Mouse (Mus musculus) neural tube, embryonic 11.5 days (tissue): Measurements from ENCODE around the gene Tomm22. TPM values are rescaled to one million over a fixed set of nuclear protein-coding genes. Genes with fewer than 3 reads are reported as not detected.

Source experiments
- ATAC-seq: fragments of 200-750 bp; cut with Nextera tagmentation; 2 replicates; pipeline ENCODE4 v1.8.0; 2017; ENCODE audit warnings: moderate number of reproducible peaks, mild to moderate bottlenecking, moderate TSS enrichment, moderate library complexity; ENCODE audit not compliant: insufficient read depth, low FRiP score, low TSS enrichment
- DNase-seq: peaks from one replicate; pipeline ENCODE4 v3.0.0-alpha.2; 2015; ENCODE audit warnings: low spot score
- H3K27ac ChIP-seq: fragments of 300-500 bp; sonication (generic); 2 replicates; pipeline ENCODE4 v1.5.1; 2014; ENCODE audit warnings: low read depth, mild to moderate bottlenecking, low read length
- H3K27me3 ChIP-seq: fragments of 300-500 bp; sonication (generic); 2 replicates; pipeline ENCODE4 v1.6.1; 2014; ENCODE audit warnings: mild to moderate bottlenecking, low read length, mixed read lengths; ENCODE audit not compliant: control insufficient read depth, insufficient read depth
- H3K36me3 ChIP-seq: fragments of 300-500 bp; sonication (generic); 2 replicates; pipeline ENCODE4 v1.6.1; 2014; ENCODE audit warnings: mild to moderate bottlenecking, low read length, moderate library complexity, mixed read lengths; ENCODE audit not compliant: control insufficient read depth, insufficient read depth
- H3K4me1 ChIP-seq: fragments of 300-500 bp; sonication (generic); 2 replicates; pipeline ENCODE4 v1.6.1; 2014; ENCODE audit warnings: low read length, mixed read lengths; ENCODE audit not compliant: control insufficient read depth, insufficient read depth
- H3K4me2 ChIP-seq: fragments of 300-500 bp; sonication (generic); 2 replicates; pipeline ENCODE4 v1.6.1; 2014; ENCODE audit warnings: low read depth, mild to moderate bottlenecking, moderate library complexity
- H3K4me3 ChIP-seq: fragments of 300-500 bp; sonication (generic); 2 replicates; pipeline ENCODE4 v1.5.1; 2014; ENCODE audit warnings: low read depth, low read length
- H3K9ac ChIP-seq: fragments of 300-500 bp; sonication (generic); 2 replicates; pipeline ENCODE4 v1.6.1; 2014; ENCODE audit warnings: mild to moderate bottlenecking, low read length
- H3K9me3 ChIP-seq: fragments of 300-500 bp; sonication (generic); 2 replicates; pipeline ENCODE4 v1.6.1; 2016; ENCODE audit warnings: low read length; ENCODE audit not compliant: control insufficient read depth
- WGBS: fragments of 180-500 bp; shearing (Covaris S2); extraction: QIAGEN DNeasy Blood & Tissue Kit; methylation state at CpG from one replicate; pipeline ENCODE4 v1.1.7; 2014; 5-methylcytosine and 5-hydroxymethylcytosine counted together
- polyA plus RNA-seq: library from polyadenylated mRNA; unstranded; fragments of >200 nt; fragmentation: Nextera tagmentation; extraction: Ambion mirVana; gene quantifications from 2 replicates; pipeline ENCODE4 v1.2.1, GENCODE M21; 2014

The Tomm22 gene
- polyA plus RNA-seq, 1 experiment from 2014 or later, result 285 TPM

GRCm38 (mm10) chr15:79696508-79696907 lies 25.8 kb downstream of the Tomm22 start:
- H3K27ac ChIP-seq, result no peak overlapping the region
- 98% methylated on average over 2 of the region's 2 CpGs for WGBS
- H3K4me1 ChIP-seq, result peaks cover 6% of the 10 kb centered on the region
- no peak overlapping the region for H3K4me3 ChIP-seq
- no peaks in the 10 kb centered on the region for H3K27me3 ChIP-seq
- no peak overlapping the region for H3K4me2 ChIP-seq
- H3K9me3 ChIP-seq, result no peaks in the 10 kb centered on the region
- no peaks in the 10 kb centered on the region for H3K36me3 ChIP-seq
- ATAC-seq (no peak), DNase-seq (no peak)
- H3K9ac ChIP-seq, result no peak overlapping the region

GRCm38 (mm10) chr15:79697011-79697410 lies 26.4 kb downstream of the Tomm22 start:
- ATAC-seq (no peak), DNase-seq (no peak)
- H3K9me3 ChIP-seq, result no peaks in the 10 kb centered on the region
- H3K27me3 ChIP-seq, result no peaks in the 10 kb centered on the region
- no peak overlapping the region for H3K27ac ChIP-seq
- H3K4me2 ChIP-seq, result no peak overlapping the region
- peaks cover under 1% of the 10 kb centered on the region for H3K4me1 ChIP-seq
- WGBS, result 71% methylated on average over 6 of the region's 6 CpGs
- no peak overlapping the region for H3K4me3 ChIP-seq
- no peaks in the 10 kb centered on the region for H3K36me3 ChIP-seq
- no peak overlapping the region for H3K9ac ChIP-seq

DNA sequence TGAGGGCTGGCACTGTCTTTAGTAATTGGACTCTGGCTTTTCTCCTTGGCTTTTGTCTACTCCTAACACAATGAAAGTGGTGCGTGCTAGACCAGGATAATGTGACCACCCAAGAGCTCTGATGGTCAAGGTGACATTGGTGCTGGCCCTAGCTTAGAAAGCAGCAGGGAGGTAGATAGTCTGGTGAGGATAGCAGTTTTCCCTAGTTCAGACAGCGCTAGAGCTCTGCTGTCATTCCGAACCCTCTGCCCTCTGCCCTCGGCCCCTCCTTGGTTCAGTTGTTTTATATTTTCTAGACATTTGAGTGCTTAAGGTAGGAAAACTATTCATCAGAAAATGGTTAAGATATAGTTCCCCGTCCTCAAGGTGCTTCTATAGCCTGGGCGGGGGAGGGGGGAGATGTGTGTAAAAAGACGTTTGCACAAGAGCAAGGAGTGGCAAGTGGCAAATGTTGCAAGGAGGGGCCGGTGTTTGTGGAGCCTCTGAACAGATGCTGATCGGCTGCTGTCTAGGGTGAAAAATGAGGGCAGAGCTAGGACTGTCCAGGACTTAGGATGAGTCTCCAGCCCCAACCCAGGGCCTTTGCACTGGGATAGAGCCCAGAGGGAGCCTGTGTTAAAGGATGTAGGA lies 27.0 kb downstream of the Tomm22 start:
- Histone ChIP-seq H3K9ac (no peak overlapping the region), H3K9me3 (no peaks in the 10 kb centered on the region), H3K36me3 (no peaks in the 10 kb centered on the region), H3K4me2 (no peak overlapping the region), H3K27ac (no peak overlapping the region), H3K4me3 (no peak overlapping the region), H3K27me3 (no peaks in the 10 kb centered on the region), H3K4me1 (no peaks in the 10 kb centered on the region; the same call in none of the 2 replicates)
- DNase-seq (no peak), ATAC-seq (no peak)
- 78% methylated on average over 9 of the region's 9 CpGs for WGBS

DNA sequence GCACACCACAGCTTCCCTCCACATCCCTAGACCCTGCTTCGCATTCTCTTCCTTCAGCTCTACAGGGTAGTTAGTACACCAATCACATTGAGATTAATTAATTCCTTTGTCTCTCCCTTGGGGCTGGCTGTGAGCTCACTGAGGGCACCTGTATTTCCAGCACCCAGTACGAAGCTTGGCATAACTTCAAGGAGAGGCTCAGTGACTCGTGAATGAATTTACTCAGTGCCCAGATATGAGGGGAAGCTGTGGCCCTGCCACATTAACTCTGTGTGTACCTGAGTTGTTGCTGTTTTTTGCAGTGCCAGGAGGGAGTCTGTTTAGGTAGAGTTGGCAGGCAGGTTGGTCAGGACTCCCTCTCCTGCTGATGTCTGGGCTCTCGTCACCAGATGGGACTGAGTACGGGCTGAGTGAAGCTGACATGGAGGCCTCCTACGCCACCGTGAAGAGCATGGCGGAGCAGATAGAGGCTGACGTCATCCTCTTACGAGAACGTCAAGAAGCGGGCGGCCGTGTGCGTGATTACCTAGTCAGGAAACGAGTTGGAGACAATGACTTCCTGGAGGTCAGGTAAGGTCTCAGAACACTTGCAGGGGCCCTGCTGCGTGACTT lies 36.0 kb downstream of the Tomm22 start:
- ATAC-seq (no peak), DNase-seq (no peak)
- Histone ChIP-seq H3K9ac (no peak overlapping the region), H3K27me3 (no peaks in the 10 kb centered on the region), H3K4me1 (no peaks in the 10 kb centered on the region), H3K4me3 (no peak overlapping the region), H3K36me3 (peaks cover 13% of the 10 kb centered on the region; the same call in 1 of the 2 replicates), H3K27ac (no peak overlapping the region), H3K9me3 (no peaks in the 10 kb centered on the region), H3K4me2 (no peak overlapping the region)
- 91% methylated on average over 17 of the region's 17 CpGs for WGBS

DNA sequence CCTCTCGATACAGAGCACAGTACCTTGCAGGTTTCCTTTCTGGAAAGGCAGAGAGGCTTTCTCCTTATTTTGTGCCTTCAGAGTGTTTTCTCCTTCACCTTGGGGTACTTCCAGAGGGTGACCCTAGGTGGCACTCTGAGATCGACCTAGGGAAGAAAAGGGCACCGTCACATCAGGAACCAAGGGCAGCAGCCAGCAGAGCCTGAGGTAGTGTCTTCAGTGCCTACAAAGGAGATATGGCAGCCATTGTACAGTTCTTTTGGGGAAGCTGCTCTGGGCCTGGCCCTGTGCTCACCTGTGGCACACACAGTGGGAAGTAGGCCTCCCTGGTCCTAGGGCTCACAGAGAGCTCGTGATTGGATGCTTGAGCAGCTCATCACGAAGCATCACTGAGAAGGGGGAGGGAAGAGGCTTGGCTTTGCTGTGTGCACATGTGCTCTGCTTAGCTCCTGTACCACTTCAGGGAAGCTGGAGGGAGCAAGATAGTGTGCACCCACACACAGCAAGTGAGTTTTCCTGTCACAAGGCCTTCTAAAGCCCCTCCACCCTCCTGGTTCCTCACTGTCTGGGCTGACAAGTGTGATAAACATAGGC lies 37.7 kb downstream of the Tomm22 start:
- 93% methylated on average over 5 of the region's 5 CpGs for WGBS
- H3K27me3 ChIP-seq, result no peaks in the 10 kb centered on the region
- H3K36me3 ChIP-seq, result peaks cover 21% of the 10 kb centered on the region
- no peaks in the 10 kb centered on the region for H3K4me1 ChIP-seq
- no peak overlapping the region for H3K4me2 ChIP-seq
- H3K9ac ChIP-seq, result no peak overlapping the region
- no peak overlapping the region for H3K4me3 ChIP-seq
- ATAC-seq (no peak), DNase-seq (no peak)
- H3K27ac ChIP-seq, result no peak overlapping the region
- no peaks in the 10 kb centered on the region for H3K9me3 ChIP-seq

- no peak for DNase-seq
- WGBS, result 95% methylated on average over 7 of the region's 7 CpGs
- Histone ChIP-seq H3K36me3 (peaks cover 29% of the 10 kb centered on the region), H3K27ac (no peak overlapping the region), H3K9ac (no peak overlapping the region), H3K4me3 (no peak overlapping the region), H3K9me3 (no peaks in the 10 kb centered on the region), H3K27me3 (no peaks in the 10 kb centered on the region), H3K4me2 (no peak overlapping the region), H3K4me1 (no peaks in the 10 kb centered on the region)
- no peak for ATAC-seq
These were observed 45.0 kb downstream of the Tomm22 start for GRCm38 (mm10) chr15:79715646-79716045.

DNA sequence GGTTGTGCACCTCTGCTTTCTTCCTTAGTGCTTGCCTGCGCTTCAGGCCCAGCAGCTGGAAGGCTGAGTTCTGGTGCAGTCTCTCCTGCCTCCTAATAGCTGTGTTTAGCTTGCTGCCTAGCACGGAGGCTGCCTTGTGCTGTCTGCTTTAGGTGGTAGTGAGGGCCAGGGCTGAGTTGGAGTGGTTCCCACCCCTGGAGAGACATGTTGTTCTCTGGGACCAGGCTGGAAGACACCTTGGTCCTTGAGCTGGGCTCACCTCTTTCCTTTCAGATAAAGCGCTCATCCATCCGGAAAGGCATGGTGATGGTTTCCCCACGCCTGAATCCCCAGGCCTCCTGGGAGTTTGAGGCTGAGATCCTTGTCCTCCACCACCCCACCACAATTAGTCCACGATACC lies 46.0 kb downstream of the Tomm22 start:
- no peak overlapping the region for H3K27ac ChIP-seq
- DNase-seq, result no peak
- H3K36me3 ChIP-seq, result peaks cover 26% of the 10 kb centered on the region
- no peaks in the 10 kb centered on the region for H3K4me1 ChIP-seq
- no peak overlapping the region for H3K9ac ChIP-seq
- ATAC-seq, result no peak
- no peak overlapping the region for H3K4me3 ChIP-seq
- no peak overlapping the region for H3K4me2 ChIP-seq
- no peaks in the 10 kb centered on the region for H3K27me3 ChIP-seq
- 90% methylated on average over 6 of the region's 6 CpGs for WGBS
- H3K9me3 ChIP-seq, result no peaks in the 10 kb centered on the region

DNA sequence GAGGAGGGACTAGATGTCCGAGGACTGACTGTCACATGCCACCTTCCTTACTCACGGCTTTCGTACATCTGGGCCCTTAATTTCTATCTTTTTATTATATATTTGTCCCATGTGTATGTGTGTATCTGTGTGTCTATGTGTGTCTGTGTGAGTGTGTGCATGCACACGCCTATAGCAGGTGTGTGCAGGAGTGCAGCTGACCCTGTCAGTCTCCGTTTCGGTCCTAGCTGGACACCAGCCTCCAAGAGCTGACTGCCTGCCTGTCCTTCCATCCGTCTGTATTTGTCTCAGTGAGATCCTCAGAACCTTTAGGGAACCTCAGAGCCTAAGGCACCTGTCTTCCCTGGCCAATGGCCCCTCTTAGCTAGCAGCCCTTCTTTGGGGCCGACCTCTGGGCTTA lies 49.6 kb downstream of the Tomm22 start:
- H3K9ac ChIP-seq, result no peak overlapping the region
- H3K27me3 ChIP-seq, result no peaks in the 10 kb centered on the region
- peaks cover 15% of the 10 kb centered on the region for H3K36me3 ChIP-seq
- H3K9me3 ChIP-seq, result no peaks in the 10 kb centered on the region
- H3K27ac ChIP-seq, result no peak overlapping the region
- WGBS, result 94% methylated on average over 8 of the region's 8 CpGs
- DNase-seq, result no peak
- no peaks in the 10 kb centered on the region for H3K4me1 ChIP-seq
- no peak for ATAC-seq
- H3K4me3 ChIP-seq, result no peak overlapping the region
- H3K4me2 ChIP-seq, result no peak overlapping the region

- Histone ChIP-seq H3K36me3 (peaks cover 17% of the 10 kb centered on the region), H3K27ac (no peak overlapping the region)
- WGBS, result 84% methylated on average over 4 of the region's 4 CpGs
These were observed 50.1 kb downstream of the Tomm22 start for GRCm38 (mm10) chr15:79720796-79721195.

More at GRCm38 (mm10) chr15:79720796-79721195, 50.1 kb downstream of the Tomm22 start:
- Histone ChIP-seq H3K4me1 (no peaks in the 10 kb centered on the region), H3K9ac (no peak overlapping the region), H3K9me3 (no peaks in the 10 kb centered on the region), H3K4me3 (no peak overlapping the region), H3K27me3 (no peaks in the 10 kb centered on the region), H3K4me2 (no peak overlapping the region)
- DNase-seq (no peak), ATAC-seq (no peak)
